Mouse (Mus musculus) neutrophil, adult 5-6 weeks (primary cell): ENCODE data around the gene Alkbh3. TPM values are rescaled to one million over a fixed set of nuclear protein-coding genes. Genes with fewer than 3 reads are reported as not detected.

ENCODE experiments used
- ATAC-seq: fragments of 151-379, 151-347 bp; 2 replicates; pipeline ENCODE4 v1.8.0; 2017; ENCODE audit warnings: mild to moderate bottlenecking, moderate TSS enrichment; ENCODE audit not compliant: insufficient number of reproducible peaks, poor library complexity, low FRiP score, severe bottlenecking; ENCODE audit errors: extremely low read depth
- total RNA-seq: library from RNA; stranded (forward); fragments of 200-1000 nt; gene quantifications from 2 replicates; pipeline ENCODE4 v1.2.3, GENCODE M21; 2017

Gene Alkbh3
- total RNA-seq, 1 experiment from 2014 or later: 32.0 TPM

DNA sequence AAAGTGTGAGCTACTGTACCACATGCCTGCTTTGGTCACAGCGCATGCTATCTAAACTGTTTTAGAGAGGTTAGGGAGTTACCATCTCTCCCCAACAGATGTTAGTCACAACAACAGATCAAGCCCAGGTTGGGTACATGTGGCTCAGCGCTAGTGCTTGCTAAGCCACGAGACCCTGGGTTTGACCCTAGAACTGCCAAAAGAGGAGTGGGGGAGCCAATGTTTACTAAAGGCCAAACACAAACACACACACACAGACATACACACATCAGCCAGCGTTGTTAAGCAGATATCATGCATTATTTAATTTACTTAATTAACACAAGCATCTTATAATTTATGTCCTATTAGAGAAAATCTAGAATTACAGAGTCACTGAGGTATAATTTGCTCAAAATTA, 8.7 kb downstream of the Alkbh3 start:
- ATAC-seq: no peak

DNA sequence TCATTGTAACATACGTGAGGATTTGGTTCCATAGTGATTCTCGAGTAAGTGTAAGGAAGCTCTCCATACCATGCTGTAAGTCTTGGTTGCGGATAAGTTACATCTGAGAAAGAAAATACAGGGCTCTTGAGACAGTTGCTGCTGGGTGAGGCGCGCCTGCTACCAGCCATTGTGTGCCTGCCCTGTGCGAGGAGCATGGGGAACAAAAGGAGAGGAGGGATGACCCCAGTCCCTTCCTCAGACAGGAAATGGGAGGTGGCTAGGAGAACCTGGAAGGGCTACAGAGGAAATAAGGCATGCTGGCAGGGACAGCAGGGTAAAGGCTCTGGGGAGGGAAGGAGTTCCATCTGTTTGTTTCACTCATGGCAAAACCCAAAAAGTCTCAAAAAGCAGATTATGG, 9.2 kb downstream of the Alkbh3 start:
- no peak for ATAC-seq

DNA sequence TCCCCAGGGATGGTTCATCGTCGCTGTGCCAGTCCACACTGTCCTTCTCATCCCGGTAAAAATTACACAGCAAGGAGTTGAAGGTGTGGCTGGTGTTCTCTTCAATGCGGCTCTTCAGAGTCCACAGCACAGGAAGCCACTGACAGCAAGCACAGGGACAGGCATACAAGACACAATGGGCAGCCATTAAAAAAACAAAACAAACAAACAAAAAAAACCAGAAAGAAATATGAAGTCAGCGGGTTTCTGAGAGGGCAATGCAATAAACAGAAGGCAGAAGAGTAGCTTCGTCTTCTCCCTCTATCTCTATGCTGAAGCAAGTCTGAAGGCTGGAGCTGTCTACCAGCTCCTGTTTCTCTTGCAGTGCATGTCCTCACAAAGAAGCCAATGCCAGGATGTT, 14.4 kb downstream of the Alkbh3 start, which contains the start of gene Gm27027:
Gene Gm27027 (minus strand): TSS at position 101 of the 400 bp plus-strand sequence.
- ATAC-seq: no peak

DNA sequence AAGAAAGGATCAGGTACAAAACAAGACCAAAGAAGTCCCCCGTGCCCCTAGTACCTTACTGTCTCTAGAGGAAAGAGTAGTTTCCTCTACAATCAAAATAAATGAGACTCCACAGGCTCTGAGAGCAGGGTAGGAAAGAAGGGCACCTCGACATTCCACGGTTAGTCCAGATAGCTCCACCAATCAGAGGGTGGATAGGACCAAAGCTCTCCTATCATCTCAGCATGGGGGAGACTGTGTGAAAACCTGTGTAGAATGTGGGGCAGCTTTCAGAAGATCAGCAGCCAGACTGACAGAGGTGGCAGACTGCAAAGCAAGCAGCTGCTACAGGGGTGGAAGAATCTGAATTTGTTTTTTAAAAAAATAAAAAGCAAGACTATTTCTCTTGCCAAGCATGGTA, 17.8 kb downstream of the Alkbh3 start:
- ATAC-seq: no peak

DNA sequence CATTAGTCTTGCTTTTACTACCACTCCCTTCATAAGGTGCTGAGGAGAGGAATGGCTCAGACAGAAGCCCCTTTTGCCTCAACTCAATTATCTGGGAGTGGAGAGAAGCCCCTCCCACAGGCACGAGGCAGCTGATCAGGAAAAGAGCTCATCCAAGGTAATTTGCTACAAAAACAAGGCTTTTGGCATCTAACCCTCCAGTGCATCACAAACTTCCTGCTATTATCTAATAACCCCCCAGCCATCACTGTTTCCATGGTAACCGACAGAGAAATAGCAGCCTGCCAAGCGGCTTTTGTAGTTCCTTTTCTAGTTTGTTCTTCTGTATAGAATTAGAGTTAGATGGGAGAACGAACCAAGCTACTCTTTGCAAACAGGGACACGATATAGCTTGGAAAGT, 18.3 kb downstream of the Alkbh3 start:
- no peak for ATAC-seq

DNA sequence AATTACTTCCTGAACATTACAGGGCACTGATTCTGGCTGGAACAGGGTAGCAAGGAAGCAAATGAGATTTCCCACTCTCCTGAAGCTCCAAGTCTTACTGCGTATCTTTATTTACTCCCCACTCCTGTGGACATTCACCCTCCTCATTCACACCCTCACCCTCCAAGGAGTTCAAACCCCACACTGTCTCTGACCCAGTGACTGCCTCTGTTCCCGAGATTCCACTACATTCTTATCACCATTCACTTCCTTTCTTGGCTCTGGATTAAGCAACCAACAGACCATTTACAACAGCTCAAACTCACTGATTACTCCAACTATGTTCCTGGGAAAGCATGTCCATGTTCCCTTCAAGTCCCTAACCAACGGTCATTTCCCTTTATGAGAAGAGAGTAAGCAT, 19.3 kb downstream of the Alkbh3 start:
- no peak for ATAC-seq

DNA sequence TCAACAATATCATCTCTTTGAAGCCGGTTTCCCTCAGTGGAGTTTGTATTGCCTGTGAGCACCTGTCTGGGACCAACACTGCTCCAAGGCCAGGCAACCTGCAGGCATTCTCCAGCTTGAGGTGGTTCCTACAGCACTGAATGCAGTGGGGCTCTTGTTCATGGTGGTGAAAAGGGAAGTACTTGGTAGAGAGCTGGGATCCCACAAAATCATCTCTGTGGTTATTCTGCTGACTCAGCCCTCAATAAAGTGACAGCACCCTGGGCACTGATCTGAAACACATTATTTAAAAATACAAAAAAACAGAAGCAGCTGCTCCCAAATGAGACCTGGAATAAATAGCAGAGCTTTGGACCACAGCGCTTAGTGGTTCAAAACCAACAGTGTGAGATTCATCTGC, 22.2 kb downstream of the Alkbh3 start:
- no peak for ATAC-seq

DNA sequence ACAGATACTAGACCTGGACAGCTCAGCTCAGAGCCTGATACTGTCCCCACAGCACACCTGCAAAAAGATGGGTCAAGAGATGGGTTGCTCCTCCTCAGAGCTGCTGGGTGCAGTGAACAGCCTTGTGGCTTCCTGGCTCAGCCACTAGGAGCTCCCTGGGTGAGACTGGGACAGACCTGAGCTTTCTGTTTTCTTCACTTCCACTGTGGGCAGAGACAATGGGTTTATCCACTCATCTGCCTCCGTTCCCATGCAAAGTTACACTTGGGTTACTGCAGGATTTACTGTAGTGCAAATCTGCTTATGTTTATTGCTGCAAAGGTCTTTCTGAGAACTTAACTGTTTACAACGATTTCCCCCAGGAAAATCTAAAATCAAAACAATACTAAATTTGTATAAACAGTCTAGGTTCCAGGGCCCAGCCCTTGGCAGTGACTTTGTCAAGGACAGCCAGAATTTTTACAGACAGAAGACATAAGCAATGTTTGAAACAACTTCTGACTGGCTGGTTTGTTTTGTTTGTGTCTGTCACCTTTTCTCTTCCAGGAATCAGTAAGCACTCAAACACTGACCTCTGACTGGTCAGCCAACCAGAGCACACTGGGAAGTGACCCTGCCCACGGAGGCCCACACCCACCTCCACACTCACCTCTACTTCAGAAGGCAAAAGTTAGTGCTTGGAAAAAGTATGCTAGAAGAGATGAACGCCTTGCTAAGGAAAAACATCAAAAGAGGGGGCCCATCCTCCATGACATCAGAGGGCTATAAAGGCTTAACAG, 28.0 kb downstream of the Alkbh3 start:
- no peak for ATAC-seq

DNA sequence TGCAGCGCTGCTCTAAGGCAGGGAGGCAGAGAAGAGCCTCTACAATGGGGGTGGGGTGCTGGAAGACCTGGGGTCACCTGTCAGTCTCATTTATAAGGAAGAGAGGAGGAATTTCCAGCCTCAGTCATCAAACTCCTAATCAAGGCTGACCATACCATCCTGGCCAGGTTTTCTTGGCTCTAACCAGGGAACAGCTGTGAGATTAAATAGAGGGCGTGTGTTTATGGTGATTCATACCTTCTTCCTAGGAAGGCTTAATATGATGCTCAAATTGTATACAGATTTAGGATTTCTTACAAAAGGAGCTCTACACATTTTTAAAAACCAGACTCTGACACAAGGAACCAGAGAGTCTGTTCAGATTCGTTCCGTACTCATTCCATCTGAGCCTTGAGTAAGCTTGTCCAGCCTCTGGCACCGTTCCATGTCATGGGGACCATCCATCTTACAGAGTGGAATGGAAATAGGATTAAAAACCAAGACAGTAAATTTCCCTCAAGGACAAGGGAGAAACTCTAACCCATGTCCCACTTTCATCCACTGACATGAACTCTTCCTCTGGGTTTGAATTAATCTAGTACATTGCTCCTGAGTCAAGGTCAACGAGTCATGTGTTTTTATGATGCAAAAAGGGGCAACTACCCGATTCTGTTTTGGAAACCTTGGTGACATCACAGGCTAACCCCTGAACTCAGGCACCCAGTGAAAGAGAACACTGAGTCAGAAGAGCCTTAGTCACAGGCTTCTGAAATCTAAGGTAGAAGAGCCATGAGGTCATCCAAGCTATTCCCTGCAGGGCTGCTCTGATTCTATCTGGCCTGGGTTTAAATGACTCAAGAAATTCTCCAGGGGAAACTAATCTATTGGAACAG, 31.1 kb downstream of the Alkbh3 start:
- no peak for ATAC-seq

DNA sequence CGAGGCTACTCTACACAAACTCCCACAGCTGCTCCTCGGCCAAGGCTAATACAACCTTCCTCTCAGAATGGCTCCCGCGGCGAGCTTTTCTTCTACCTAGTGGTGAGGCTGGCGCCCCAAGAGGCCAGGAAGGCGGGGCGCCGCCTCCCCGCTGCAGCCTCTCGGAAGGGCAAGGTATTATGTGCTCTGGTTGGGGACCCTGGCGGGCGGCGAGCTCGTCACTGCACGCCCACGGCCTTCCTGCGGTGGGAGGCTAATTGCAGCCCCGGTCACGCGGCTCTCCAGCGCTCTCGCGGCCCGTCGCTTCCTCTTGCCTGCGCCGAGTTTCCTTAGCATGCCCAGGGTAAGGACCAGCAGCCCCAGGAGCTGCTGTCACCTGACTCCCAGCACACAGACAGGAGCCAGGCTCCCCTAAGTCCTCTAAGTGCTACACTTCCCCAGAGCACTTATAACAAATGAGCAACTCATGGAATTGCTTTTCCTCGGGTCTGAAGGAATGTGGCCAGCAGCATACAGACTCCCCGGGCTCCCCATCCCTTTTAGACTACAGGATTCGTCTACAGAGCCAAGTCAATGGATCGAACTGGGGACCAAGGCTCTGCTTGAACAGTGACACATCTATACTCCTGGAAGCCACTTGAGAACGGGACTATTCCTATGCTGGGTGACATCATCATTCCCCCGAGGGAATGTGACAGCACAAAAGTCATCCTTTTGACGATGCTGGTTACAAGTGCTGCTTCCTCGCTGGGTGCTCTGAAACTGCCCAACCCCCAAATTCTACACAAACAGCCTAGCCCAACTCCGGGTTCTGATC, 34.0 kb downstream of the Alkbh3 start:
- peak; percentile 44 for ATAC-seq

DNA sequence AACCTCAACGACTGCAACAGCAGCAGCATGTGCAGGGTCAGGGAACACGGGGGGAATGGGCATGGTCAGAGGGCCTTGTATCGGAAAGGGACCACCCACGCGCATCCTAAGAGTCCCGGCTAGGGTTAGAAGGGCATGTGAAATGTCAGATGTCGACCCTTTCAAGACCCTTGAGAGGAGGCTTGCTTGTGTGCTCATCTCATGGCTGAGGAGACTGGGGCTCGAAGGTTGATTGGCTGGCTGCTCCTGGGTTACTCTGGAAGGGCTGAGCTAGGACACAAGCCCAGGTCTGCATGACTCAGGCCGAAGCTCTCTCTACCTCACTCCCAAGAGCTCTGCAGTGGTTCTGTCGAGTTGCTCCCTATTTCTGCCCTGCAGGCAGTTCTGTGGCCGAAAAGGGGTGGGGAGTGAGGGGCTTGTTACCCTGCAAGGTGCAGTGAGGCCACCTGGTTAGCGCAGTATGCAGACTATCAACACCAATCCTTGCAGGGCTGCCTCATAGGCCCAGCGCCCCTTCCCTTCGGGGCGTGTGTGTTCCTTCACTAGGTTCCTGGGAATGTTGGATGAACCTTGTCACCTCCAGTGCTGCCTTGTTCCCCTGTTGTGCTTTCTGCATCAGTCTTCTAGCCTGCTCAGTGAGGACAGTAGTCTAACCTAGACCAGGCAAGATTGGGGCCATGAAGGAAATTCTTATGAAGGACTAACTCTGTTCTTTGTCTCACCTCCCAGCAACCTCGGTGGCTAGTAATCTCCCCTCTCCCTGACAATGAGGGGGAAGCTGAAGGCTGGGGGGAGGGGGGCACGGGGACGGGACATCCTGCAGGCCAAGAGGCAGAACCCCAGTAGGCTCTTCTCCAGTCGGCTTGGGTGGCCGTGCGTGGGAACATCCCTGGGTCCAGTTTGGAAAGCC, 34.8 kb downstream of the Alkbh3 start:
- ATAC-seq: no peak

DNA sequence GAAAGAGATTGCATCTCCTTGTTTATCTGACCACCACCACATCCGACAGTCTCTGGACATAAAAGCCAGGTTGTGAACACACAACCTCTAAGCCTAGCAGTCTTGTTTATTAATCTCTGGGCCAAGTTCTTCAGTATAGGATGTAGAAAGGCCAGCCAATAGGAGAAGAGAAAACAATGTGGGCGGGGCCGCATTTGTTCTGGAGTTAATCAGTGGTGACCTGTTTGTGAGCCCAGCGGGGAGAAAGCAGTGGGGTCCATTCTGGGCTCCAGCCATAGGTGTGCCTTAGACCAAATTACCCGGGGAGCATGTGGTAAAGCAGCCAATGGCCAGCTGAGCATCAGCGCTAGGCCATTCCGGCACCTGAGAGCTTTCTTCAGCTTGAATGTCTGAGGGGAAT, 35.6 kb downstream of the Alkbh3 start:
- no peak for ATAC-seq

DNA sequence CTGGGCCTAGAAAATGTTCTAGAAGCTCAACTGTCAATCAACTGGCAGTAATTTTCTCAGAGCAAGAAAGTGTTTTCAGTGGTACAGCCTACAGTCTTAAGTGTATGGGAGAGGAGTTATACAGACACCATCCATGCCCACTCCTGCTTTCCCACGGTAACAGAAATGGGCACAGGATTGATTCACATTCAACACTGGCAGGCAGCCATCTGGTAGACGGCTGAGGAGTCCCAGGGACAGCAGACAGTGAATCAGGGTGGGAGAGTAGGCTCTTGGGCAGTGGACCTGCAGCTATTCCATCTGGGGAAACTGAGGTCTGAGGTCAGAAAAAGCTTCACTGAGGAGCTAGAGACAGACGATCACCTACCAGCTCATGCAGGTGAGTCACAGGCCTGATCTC, 39.0 kb downstream of the Alkbh3 start:
- ATAC-seq: no peak

DNA sequence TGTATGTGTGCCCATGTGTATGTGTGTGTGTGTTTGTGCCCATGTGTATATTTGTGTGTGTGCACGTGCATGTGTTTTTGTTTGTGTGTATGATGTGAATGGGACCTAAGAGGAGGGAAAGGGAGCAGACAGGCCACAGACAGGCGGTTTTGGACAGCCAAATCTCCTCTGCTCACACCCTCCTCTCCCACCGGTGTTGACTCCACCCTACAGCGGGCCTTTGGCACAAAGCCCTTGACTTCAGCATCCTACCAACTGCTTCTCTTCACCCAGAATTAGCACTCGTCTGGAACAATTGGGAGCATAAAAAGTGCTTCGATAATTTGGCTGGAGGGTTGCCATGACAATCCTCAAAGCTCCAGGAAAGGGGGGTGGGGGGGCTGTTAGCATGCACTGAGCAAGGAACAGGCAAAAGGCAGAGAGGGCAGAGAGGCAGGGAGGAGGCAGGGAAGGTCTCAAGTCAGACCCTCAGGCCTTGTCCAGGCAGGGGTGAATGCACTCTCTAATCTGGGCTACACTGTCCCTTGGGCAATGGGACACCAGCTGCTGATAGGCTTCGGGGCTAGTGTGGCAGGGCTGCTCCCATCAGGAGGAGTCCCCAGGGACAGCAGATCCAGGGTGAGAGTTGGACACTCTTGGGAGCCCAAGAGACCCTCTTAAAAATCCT, 46.0 kb downstream of the Alkbh3 start:
- no peak for ATAC-seq

DNA sequence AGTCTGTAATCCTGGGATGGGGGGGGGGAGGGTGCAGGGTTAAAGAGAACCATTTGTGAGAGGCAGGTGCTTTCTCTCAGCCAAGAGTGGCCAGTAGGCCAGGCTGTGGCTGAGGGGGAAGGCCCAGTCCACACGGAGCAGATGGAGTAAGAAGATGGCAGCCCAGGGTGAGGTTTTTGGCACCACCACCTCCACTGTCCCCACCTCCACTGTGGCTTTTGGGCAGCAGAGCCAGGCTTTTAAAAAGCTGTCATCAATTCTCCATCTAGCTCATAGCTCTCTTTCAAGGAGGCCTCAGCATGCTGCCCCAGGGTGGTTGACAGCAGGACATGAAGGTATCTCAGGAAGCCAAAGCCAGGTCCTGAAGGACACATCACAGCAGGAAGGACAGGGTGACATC, 46.8 kb downstream of the Alkbh3 start:
- ATAC-seq: no peak

DNA sequence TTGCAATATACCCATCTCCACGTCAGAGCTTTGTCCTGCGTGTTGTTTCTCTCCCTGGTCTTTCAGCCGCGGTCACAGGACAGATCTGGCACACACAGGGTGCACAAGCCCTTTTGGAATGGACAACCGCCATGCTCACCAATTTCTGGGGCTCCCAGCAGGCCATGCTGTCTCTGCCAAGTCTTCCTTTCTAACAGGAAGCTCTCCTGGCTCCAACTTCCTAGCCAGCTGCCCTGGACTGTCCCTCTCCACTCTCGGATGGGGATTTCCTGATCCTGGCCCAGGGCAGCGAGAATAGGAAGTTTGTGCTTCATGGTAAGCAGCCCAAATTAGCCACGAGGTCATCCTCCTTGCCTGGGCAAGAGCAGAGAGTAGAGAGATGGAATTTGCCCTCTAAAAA, 48.9 kb downstream of the Alkbh3 start:
- ATAC-seq: no peak

DNA sequence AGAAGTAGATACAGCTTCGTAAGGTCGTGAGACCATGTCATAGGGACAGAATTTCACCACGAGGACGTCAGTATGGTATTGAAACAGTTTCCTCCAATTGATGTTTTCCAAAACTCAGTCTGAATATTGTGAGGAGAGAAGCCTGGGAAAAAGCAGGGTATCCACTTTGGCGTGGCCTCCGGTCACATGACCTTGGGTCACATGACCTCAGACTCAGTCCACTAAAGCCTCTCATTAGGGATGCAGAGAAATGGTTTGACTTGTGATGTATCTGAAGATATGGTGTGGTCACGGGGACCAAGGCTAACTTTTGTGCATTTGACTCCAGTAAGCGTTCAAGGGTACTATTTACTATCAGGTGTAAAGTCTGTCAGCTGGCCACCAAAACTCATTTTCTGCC, 51.3 kb downstream of the Alkbh3 start:
- no peak for ATAC-seq

DNA sequence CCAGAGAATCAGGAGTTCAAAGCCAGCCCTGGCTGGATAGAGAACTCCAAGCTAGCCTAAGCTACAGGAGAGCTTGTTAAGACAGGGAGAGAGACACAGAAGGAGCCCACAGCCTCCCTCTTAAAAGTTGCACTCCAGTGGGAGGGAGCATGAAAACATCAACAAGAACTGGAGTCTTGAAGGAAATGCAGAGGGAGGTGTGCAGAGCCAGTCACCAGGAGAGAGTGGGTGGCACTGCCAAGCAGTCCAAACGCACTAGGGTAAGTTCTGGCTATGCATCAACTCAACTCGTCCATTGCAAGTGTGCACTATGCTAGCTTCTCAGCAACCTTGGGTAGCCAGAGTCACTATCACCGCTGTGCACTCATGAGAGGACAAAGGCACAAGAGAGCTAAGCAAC, 52.4 kb downstream of the Alkbh3 start:
- no peak for ATAC-seq
